Mouse (Mus musculus): Measurements from ENCODE around the gene Prm2. TPM values are rescaled to one million over a fixed set of nuclear protein-coding genes. Genes with fewer than 3 reads are reported as not detected.

Gene Prm2
- polyA plus RNA-seq, 1 experiment from 2014 or later, result not detected

DNA sequence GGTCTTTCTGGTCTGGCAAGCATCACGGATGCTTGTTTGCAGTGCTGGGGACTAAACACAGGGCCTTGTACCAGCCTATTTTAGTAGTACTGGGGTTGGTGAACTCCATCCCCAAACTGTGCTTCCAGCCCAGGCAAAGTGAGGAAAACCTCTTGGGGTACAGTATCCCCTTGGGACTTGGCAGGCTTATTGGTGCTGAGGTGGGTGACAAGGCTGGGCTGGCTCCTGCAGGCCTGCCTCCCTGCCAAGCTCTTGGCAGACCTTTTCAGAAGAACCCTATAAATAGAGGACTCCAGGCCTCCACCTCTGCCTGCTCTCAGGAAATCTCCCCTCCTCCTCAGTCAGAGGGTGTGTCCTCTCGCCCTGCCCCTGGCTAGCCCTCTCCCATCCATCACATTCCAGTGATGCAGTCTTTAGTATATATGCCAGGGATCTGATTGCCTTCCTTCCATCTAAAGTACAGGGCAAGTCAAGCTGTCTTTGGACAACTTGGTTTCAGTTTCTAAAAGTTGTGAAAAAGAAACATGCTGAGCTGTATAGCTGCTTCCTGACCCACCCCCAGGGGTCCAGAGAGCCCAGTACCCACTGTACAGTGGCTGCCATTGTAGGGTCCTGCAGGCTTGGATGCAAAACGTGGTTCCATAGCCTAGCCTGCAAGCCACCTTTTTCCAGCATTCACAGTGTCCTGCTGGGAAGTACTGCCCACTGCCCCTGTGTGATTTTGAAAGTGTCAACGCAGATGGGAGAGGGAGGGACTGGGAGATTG, 9.0 kb downstream of the Prm2 start:
- Histone ChIP-seq H3K36me3 (ENCODE audit: control insufficient read depth, insufficient read depth, low read length) (no peaks in the 10 kb centered on the region), H3K9ac (ENCODE audit: low read length) (no peak overlapping the region), H3K4me1 (ENCODE audit: control insufficient read depth in 2 of 2, insufficient read depth in 2 of 2, low read length in 2 of 2) (peaks cover 26 to 42% of the 10 kb centered on the region in 2 experiments), H3K4me2 (ENCODE audit: low read length) (0 out of 2 replicates have a peak overlapping the region, but pooled peaks have one; percentile 94), H3K4me3 (ENCODE audit: control insufficient read depth in 1 of 2, insufficient read depth in 1 of 2, low read depth in 1 of 2, low read length in 2 of 2) (no peak overlapping the region), H3K9me3 (ENCODE audit: control insufficient read depth, low read length) (no peaks in the 10 kb centered on the region), H3K27ac (replicated peaks in 1 of 2; ENCODE audit: control insufficient read depth in 1 of 2, insufficient read depth in 1 of 2, low read depth in 2 of 2, low read length in 2 of 2) (peak overlapping the region; percentile 75 to 97), H3K27me3 (ENCODE audit: control insufficient read depth, insufficient read depth, low read length) (no peaks in the 10 kb centered on the region)
- 40% methylated on average over 4 of the region's 4 CpGs for WGBS
- no peak for ATAC-seq (ENCODE audit: insufficient number of reproducible peaks, insufficient read depth, low FRiP score, low read depth)

DNA sequence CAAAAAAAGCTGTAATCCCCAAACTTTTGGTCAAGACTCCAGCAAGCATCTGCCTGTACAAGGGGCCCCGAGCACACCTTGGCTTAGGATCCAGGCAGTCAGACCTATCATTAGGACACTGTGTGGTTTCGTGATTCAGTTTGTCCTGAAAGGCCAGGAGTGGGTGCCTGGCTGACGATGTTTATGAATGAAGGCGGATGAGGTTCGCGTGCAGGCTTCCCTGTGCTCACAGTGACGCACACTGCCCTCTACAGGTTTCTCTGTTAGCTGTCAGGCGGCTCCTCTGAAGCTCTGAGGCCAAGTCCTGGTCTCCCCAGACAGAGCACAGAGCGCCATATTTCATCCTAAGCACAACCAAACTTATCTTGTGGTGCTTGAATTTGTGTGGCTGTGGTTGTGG, 9.6 kb downstream of the Prm2 start:
- ATAC-seq (ENCODE audit: insufficient number of reproducible peaks, insufficient read depth, low FRiP score, low read depth), result 0 out of 2 replicates have a peak, but pooled peaks have one; percentile 18
- Histone ChIP-seq H3K9me3 (ENCODE audit: control insufficient read depth, low read length) (no peaks in the 10 kb centered on the region), H3K36me3 (ENCODE audit: control insufficient read depth, insufficient read depth, low read length) (no peaks in the 10 kb centered on the region), H3K4me1 (ENCODE audit: control insufficient read depth in 2 of 2, insufficient read depth in 2 of 2, low read length in 2 of 2) (peaks cover 29 to 49% of the 10 kb centered on the region in 2 experiments), H3K9ac (ENCODE audit: low read length) (peak overlapping the region; percentile 89), H3K27me3 (ENCODE audit: control insufficient read depth, insufficient read depth, low read length) (no peaks in the 10 kb centered on the region), H3K27ac (replicated peaks in 1 of 2; ENCODE audit: control insufficient read depth in 1 of 2, insufficient read depth in 1 of 2, low read depth in 2 of 2, low read length in 2 of 2) (peak overlapping the region; percentile 95 to 97), H3K4me2 (ENCODE audit: low read length) (peak overlapping the region; percentile 94), H3K4me3 (ENCODE audit: control insufficient read depth in 1 of 2, insufficient read depth in 1 of 2, low read depth in 1 of 2, low read length in 2 of 2) (peak overlapping the region; percentile 81 to 86)
- WGBS, result 3% methylated on average over 9 of the region's 9 CpGs

DNA sequence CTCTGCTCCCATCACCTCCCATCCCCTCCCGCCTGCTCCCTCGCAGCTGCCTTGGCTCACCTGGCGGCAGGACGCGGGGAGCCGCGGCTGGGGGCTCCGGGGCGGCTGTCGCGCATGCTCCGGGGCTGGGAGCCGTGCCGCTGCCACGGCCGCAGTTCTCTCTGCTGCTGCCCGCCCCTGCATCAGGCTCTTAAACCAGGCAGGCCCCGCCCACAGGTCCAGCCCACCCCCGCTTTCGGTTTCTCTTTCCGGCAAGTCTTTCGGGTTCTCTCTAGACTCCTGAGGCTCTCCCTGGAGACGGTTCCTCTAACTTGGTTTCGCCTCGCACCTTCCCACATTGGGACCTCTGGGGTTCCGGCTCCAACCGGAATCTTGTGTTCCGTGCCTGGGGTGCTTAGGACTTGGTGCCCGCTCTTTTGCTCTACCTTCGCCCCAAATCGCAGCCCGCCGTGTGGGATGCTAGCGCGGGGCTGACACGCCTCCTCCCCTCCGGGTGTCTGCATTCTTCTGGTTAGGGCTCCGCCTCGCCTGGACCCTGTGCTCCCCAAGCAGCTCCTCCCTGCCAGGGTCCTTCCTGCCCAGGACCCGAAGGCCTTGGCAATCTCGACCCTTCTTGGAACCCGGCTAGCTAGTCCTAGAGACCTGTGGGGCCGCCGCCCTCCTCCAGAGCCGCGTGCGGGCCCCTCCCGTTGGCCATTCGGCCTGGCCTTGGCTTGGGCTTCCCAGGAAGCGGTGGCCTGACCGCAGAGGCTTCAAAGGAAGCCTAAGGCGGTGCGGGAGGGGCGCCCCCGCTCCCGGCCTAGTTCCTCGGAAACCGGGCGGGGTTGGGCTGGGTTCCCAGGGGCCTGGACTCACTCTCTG, 10.3 kb downstream of the Prm2 start, which contains the start of gene Socs1:
Gene Socs1, minus strand, starts transcription at position 166 of the 861 bp plus-strand sequence.
- Histone ChIP-seq H3K27me3 (ENCODE audit: control insufficient read depth, insufficient read depth, low read length) (no peaks in the 10 kb centered on the region), H3K9ac (ENCODE audit: low read length) (peak within 1 kb of the TSS; percentile 89), H3K36me3 (ENCODE audit: control insufficient read depth, insufficient read depth, low read length) (no peaks in the 10 kb centered on the region), H3K4me3 (ENCODE audit: control insufficient read depth in 1 of 2, insufficient read depth in 1 of 2, low read depth in 1 of 2, low read length in 2 of 2) (peak within 1 kb of the TSS; percentile 81 to 86), H3K9me3 (ENCODE audit: control insufficient read depth, low read length) (no peaks in the 10 kb centered on the region), H3K27ac (replicated peaks in 1 of 2; ENCODE audit: control insufficient read depth in 1 of 2, insufficient read depth in 1 of 2, low read depth in 2 of 2, low read length in 2 of 2) (peak within 1 kb of the TSS; percentile 95 to 97), H3K4me1 (ENCODE audit: control insufficient read depth in 2 of 2, insufficient read depth in 2 of 2, low read length in 2 of 2) (peaks cover 33 to 56% of the 10 kb centered on the region in 2 experiments), H3K4me2 (ENCODE audit: low read length) (peak within 1 kb of the TSS; percentile 94)
- under 1% methylated on average over 49 of the region's 59 CpGs for WGBS
- ATAC-seq (ENCODE audit: insufficient number of reproducible peaks, insufficient read depth, low FRiP score, low read depth), result peak; percentile 83

DNA sequence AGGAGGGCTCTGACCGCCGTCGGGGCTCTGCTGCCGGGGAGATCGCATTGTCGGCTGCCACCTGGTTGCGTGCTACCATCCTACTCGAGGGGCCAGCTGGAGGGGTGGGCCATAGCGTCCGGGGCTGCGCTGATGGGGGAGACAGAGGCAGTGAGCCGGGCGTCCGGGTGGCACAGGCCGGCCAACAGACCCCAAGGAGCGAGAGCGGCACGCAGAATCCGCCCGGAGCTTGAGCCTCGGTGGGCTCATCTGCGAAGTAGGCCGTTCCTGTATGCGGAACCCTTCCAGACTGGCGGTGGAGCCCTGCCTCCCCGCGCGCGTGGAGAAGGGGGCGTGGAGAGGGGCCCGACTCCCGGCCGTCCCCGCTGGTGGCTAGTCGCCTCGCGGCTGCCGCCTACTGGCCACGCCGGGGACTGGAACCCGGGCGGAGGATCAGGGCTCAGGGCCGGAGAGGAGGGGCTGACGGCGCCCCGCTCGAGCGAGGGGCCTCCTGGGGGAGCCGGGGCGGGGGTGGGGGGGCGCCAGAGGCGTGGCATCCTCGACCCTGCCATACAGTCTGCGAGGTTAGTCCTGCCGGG, 11.1 kb downstream of the Prm2 start:
- H3K4me1 ChIP-seq (ENCODE audit: control insufficient read depth in 2 of 2, insufficient read depth in 2 of 2, low read length in 2 of 2), result peaks cover 33 to 56% of the 10 kb centered on the region in 2 experiments
- under 1% methylated on average over 52 of the region's 55 CpGs for WGBS

DNA sequence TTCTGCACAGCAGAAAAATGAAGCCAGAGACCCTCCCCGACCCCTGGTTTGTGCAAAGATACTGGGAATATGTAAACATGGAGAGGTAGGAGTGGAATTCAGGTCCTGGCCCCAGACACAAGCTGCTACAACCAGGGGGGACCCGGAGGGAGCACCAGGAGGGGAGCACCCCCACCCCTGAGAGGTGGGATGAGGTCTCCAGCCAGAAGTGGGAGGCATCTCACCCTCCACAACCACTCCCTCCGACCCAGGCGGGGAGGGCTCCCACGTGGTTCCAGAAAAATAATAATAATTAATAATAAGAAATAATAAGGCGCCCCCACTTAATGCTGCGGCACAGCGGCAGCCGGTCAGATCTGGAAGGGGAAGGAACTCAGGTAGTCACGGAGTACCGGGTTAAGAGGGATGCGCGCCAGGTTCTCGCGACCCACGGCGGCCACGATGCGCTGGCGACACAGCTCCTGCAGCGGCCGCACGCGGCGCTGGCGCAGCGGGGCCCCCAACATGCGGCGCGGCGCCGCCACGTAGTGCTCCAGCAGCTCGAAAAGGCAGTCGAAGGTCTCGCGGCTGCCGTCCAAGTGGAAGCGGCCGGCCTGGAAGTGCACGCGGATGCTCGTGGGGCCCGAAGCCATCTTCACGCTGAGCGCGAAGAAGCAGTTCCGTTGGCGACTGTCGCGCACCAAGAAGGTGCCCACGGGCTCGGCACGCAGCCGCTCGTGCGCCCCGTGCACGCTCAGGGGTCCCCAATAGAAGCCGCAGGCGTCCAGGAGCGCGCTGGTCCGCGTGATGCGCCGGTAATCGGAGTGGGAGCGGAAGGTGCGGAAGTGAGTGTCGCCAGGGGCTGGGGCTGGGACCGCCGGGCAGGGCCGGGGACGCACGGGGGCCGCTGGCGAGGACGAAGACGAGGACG, 11.8 kb downstream of the Prm2 start:
- peak; percentile 2; the same call in 1 of the 2 replicates for ATAC-seq (ENCODE audit: insufficient number of reproducible peaks, insufficient read depth, low FRiP score, low read depth)
- H3K36me3 ChIP-seq (ENCODE audit: control insufficient read depth, insufficient read depth, low read length), result no peaks in the 10 kb centered on the region
- WGBS, result 2% methylated on average over 80 of the region's 81 CpGs
- H3K27me3 ChIP-seq (ENCODE audit: control insufficient read depth, insufficient read depth, low read length), result no peaks in the 10 kb centered on the region
- no peaks in the 10 kb centered on the region for H3K9me3 ChIP-seq (ENCODE audit: control insufficient read depth, low read length)
- peak overlapping the region; percentile 81 to 86 for H3K4me3 ChIP-seq (ENCODE audit: control insufficient read depth in 1 of 2, insufficient read depth in 1 of 2, low read depth in 1 of 2, low read length in 2 of 2)
- H3K4me2 ChIP-seq (ENCODE audit: low read length), result peak overlapping the region; percentile 94
- H3K9ac ChIP-seq (ENCODE audit: low read length), result peak overlapping the region; percentile 89
- peaks cover 33 to 56% of the 10 kb centered on the region in 2 experiments for H3K4me1 ChIP-seq (ENCODE audit: control insufficient read depth in 2 of 2, insufficient read depth in 2 of 2, low read length in 2 of 2)
- peak overlapping the region; percentile 6 to 97; a peak in 3 of 4 replicates for H3K27ac ChIP-seq (replicated peaks in 1 of 2; ENCODE audit: control insufficient read depth in 1 of 2, insufficient read depth in 1 of 2, low read depth in 2 of 2, low read length in 2 of 2)

More for the DNA sequence above, 11.1 kb downstream of the Prm2 start:
- H3K9ac ChIP-seq (ENCODE audit: low read length), result peak overlapping the region; percentile 89
- H3K9me3 ChIP-seq (ENCODE audit: control insufficient read depth, low read length), result no peaks in the 10 kb centered on the region
- peak overlapping the region; percentile 90 to 97 for H3K27ac ChIP-seq (replicated peaks in 1 of 2; ENCODE audit: control insufficient read depth in 1 of 2, insufficient read depth in 1 of 2, low read depth in 2 of 2, low read length in 2 of 2)
- H3K36me3 ChIP-seq (ENCODE audit: control insufficient read depth, insufficient read depth, low read length), result no peaks in the 10 kb centered on the region
- H3K4me2 ChIP-seq (ENCODE audit: low read length), result peak overlapping the region; percentile 94
- no peaks in the 10 kb centered on the region for H3K27me3 ChIP-seq (ENCODE audit: control insufficient read depth, insufficient read depth, low read length)
- H3K4me3 ChIP-seq (ENCODE audit: control insufficient read depth in 1 of 2, insufficient read depth in 1 of 2, low read depth in 1 of 2, low read length in 2 of 2), result peak overlapping the region; percentile 81 to 86
- ATAC-seq (ENCODE audit: insufficient number of reproducible peaks, insufficient read depth, low FRiP score, low read depth), result peak; percentile 78

DNA sequence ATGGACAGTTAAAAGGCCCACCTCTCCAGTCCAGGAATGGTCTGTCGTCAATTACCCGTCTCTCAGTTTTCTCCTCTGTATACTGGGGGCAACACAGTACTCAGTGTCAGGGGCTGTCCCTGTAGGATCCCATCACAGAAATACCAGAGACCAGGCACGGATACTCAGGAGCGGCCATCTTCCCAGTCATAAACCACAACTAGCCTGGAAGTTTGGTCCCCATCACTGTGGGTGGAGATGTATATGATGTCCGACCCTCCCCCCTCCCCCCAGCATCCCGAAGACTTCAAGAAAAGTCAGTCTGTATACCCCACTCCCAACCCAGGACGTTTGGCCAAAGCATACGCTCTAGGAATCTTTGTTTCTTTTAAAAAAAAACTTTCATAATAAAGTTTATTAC, 12.5 kb downstream of the Prm2 start:
- H3K27ac ChIP-seq (replicated peaks in 1 of 2; ENCODE audit: control insufficient read depth in 1 of 2, insufficient read depth in 1 of 2, low read depth in 2 of 2, low read length in 2 of 2), result no peak overlapping the region; a peak in 1 of 4 replicates
- no peaks in the 10 kb centered on the region for H3K9me3 ChIP-seq (ENCODE audit: control insufficient read depth, low read length)
- H3K4me3 ChIP-seq (ENCODE audit: control insufficient read depth in 1 of 2, insufficient read depth in 1 of 2, low read depth in 1 of 2, low read length in 2 of 2), result peak overlapping the region in 1 of 2 experiments; percentile 81; a peak in 1 of 4 replicates
- 69% methylated on average over 8 of the region's 8 CpGs for WGBS
- ATAC-seq (ENCODE audit: insufficient number of reproducible peaks, insufficient read depth, low FRiP score, low read depth), result no peak
- H3K9ac ChIP-seq (ENCODE audit: low read length), result peak overlapping the region; percentile 89
- H3K27me3 ChIP-seq (ENCODE audit: control insufficient read depth, insufficient read depth, low read length), result no peaks in the 10 kb centered on the region
- H3K4me2 ChIP-seq (ENCODE audit: low read length), result peak overlapping the region; percentile 94
- no peaks in the 10 kb centered on the region for H3K36me3 ChIP-seq (ENCODE audit: control insufficient read depth, insufficient read depth, low read length)
- peaks cover 33 to 56% of the 10 kb centered on the region in 2 experiments for H3K4me1 ChIP-seq (ENCODE audit: control insufficient read depth in 2 of 2, insufficient read depth in 2 of 2, low read length in 2 of 2)
